Mouse (Mus musculus) C3H10T1/2 (cell line): ENCODE measurements around the gene Loxl3. TPM values are rescaled to one million over a fixed set of nuclear protein-coding genes. Genes with fewer than 3 reads are reported as not detected.

Experiments used
- polyA plus RNA-seq, 2 experiments: library from polyadenylated mRNA; unstranded; fragments of >200 nt; fragmentation: generic; extraction: Trizol; gene quantifications; one replicate each; pipeline ENCODE4 v1.2.1; 2012; ENCODE audit warnings: missing spikeins in 2 of 2

Loxl3 gene
- polyA plus RNA-seq, result 10 to 100 TPM; 24.3 to 39.1 TPM

GRCm38 (mm10) chr6:83033249-83034185 lies at the start of gene Loxl3, which contains the start of gene Dok1:
Gene Loxl3 (plus strand): TSS chr6:83034173.
Gene Dok1 (minus strand): TSS chr6:83033471.

GRCm38 (mm10) chr6:83054074-83054851 lies 20.3 kb downstream of the Loxl3 start, which contains the start of gene Aup1:
Gene Aup1 (plus strand): TSS chr6:83054521.

GRCm38 (mm10) chr6:83054871-83055431 lies 21.0 kb downstream of the Loxl3 start, which contains the start of gene Htra2:
Gene Htra2 (minus strand): TSS chr6:83055273.

GRCm38 (mm10) chr6:83057790-83058189 lies 23.8 kb downstream of the Loxl3 start, which contains the start of gene Dqx1:
Gene Dqx1 (plus strand): TSS chr6:83057844.

GRCm38 (mm10) chr6:83070247-83070310 lies 36.1 kb downstream of the Loxl3 start, which contains the start of gene Tlx2:
Gene Tlx2 (minus strand): TSS chr6:83070293.

GRCm38 (mm10) chr6:83077630-83078323 lies 43.8 kb downstream of the Loxl3 start, which contains the start of gene Pcgf1:
Gene Pcgf1 (plus strand): TSS chr6:83077869.

GRCm38 (mm10) chr6:83086121-83087035 lies 52.4 kb downstream of the Loxl3 start, which contains the start of gene Lbx2:
Gene Lbx2 (plus strand): TSS chr6:83086367.

GRCm38 (mm10) chr6:83101316-83101687 lies 67.3 kb downstream of the Loxl3 start, which contains the start of the genes Ccdc142 and Gm42688:
Gene Ccdc142 (plus strand): TSS chr6:83101601.
Gene Gm42688 (plus strand): TSS chr6:83101617.

Other genes starting within 250 kb of the Loxl3 start
- gene Sema4f, start 94.4 kb upstream of the Loxl3 start, polyA plus RNA-seq, result not detected
- 1 to 10 TPM; 1.2 to 8.0 TPM for gene M1ap, start 87.3 kb upstream of the Loxl3 start, polyA plus RNA-seq
- gene Dok1, start 702 bp upstream of the Loxl3 start, polyA plus RNA-seq, result 10 to 100 TPM; 32.8 to 94.4 TPM
- gene Aup1, start 20.3 kb downstream of the Loxl3 start, polyA plus RNA-seq, result 100 to 1,000 TPM; 171 to 221 TPM
- 10 to 100 TPM; 41.6 to 88.1 TPM for gene Htra2, start 21.1 kb downstream of the Loxl3 start, polyA plus RNA-seq
- gene Dqx1, start 23.7 kb downstream of the Loxl3 start, polyA plus RNA-seq, result under 1 TPM; 0.07 to 0.87 TPM
- under 1 TPM; 0.18 to 0.23 TPM for gene Tlx2, start 36.1 kb downstream of the Loxl3 start, polyA plus RNA-seq
- gene Pcgf1, start 43.7 kb downstream of the Loxl3 start, polyA plus RNA-seq, result 10 to 100 TPM; 10.3 to 29.5 TPM
- 1 to 10 TPM in 1 of 2 experiments, under 1 TPM in 1; 0.62 to 2.1 TPM for gene Lbx2, start 52.2 kb downstream of the Loxl3 start, polyA plus RNA-seq
- 1 to 10 TPM in 1 of 2 experiments, under 1 TPM in 1; 0.27 to 2.7 TPM for gene Ccdc142, start 67.4 kb downstream of the Loxl3 start, polyA plus RNA-seq
- gene Gm42688, start 67.4 kb downstream of the Loxl3 start, polyA plus RNA-seq, result 1 to 10 TPM in 1 of 2 experiments, under 1 TPM in 1; 0.48 to 2.7 TPM
- 10 to 100 TPM; 66.9 to 76.7 TPM for gene Mrpl53, start 74.9 kb downstream of the Loxl3 start, polyA plus RNA-seq
- 10 to 100 TPM; 16.6 to 26.2 TPM for gene Mogs, start 81.3 kb downstream of the Loxl3 start, polyA plus RNA-seq
- gene Wbp1, start 87.4 kb downstream of the Loxl3 start, polyA plus RNA-seq, result 100 to 1,000 TPM in 1 of 2 experiments, 10 to 100 TPM in 1; 83.4 to 162 TPM
- gene Ino80b, start 91.3 kb downstream of the Loxl3 start, polyA plus RNA-seq, result 10 to 100 TPM; 44.3 to 55.0 TPM
- gene Rtkn, start 101.3 kb downstream of the Loxl3 start, polyA plus RNA-seq, result 10 to 100 TPM; 24.9 to 34.2 TPM
- gene Wdr54, start 122.2 kb downstream of the Loxl3 start, polyA plus RNA-seq, result 1 to 10 TPM; 6.6 to 10.0 TPM
- 1 to 10 TPM; 2.0 to 4.9 TPM for gene 1700003E16Rik, start 122.2 kb downstream of the Loxl3 start, polyA plus RNA-seq
- gene Dctn1, start 131.7 kb downstream of the Loxl3 start, polyA plus RNA-seq, result 100 to 1,000 TPM in 1 of 2 experiments, 10 to 100 TPM in 1; 46.5 to 121 TPM
- gene Slc4a5, start 185.7 kb downstream of the Loxl3 start, polyA plus RNA-seq, result under 1 TPM in 1 of 2 experiments, not detected in 1; 0.02 TPM